Mouse (Mus musculus): ENCODE results near the gene Pigu.
A peak's percentile ranks its signal among the peaks of the same experiment; 100 is the strongest.

Pigu gene

GRCm38 (mm10) chr2:155367635-155368284 lies 10.5 kb upstream of the Pigu start:
- DNase-seq (ENCODE audit: low spot score in 2 of 2) = no peak

GRCm38 (mm10) chr2:155357686-155358399 lies 613 bp upstream of the Pigu start:
- no peak for DNase-seq (ENCODE audit: low spot score in 2 of 2)

- DNase-seq (ENCODE audit: low spot score in 2 of 2) = no peak
Observed at GRCm38 (mm10) chr2:155354402-155354801, 2.8 kb downstream of the Pigu start.

- no peak for DNase-seq (ENCODE audit: low spot score in 2 of 2)
Observed at GRCm38 (mm10) chr2:155346670-155347069, 10.6 kb downstream of the Pigu start.

- DNase-seq (ENCODE audit: low spot score in 2 of 2) = no peak
Observed at GRCm38 (mm10) chr2:155340166-155340565, 17.1 kb downstream of the Pigu start.

- DNase-seq (ENCODE audit: low spot score in 2 of 2) = no peak
Observed at GRCm38 (mm10) chr2:155336254-155336653, 21.0 kb downstream of the Pigu start.

GRCm38 (mm10) chr2:155335231-155335630 lies 22.0 kb downstream of the Pigu start:
- DNase-seq (ENCODE audit: low spot score in 2 of 2) = no peak

- DNase-seq (ENCODE audit: low spot score in 2 of 2) = no peak
Observed at GRCm38 (mm10) chr2:155333421-155333820, 23.8 kb downstream of the Pigu start.

- DNase-seq (ENCODE audit: low spot score in 2 of 2) = no peak
Observed at GRCm38 (mm10) chr2:155331351-155331750, 25.9 kb downstream of the Pigu start.

GRCm38 (mm10) chr2:155330811-155331210 lies 26.4 kb downstream of the Pigu start:
- no peak for DNase-seq (ENCODE audit: low spot score in 2 of 2)

GRCm38 (mm10) chr2:155329707-155330106 lies 27.5 kb downstream of the Pigu start:
- no peak for DNase-seq (ENCODE audit: low spot score in 2 of 2)

GRCm38 (mm10) chr2:155328906-155329305 lies 28.3 kb downstream of the Pigu start:
- no peak for DNase-seq (ENCODE audit: low spot score in 2 of 2)

GRCm38 (mm10) chr2:155327906-155328305 lies 29.3 kb downstream of the Pigu start:
- no peak for DNase-seq (ENCODE audit: low spot score in 2 of 2)

- no peak for DNase-seq (ENCODE audit: low spot score in 2 of 2)
Observed at GRCm38 (mm10) chr2:155326001-155326400, 31.2 kb downstream of the Pigu start.

GRCm38 (mm10) chr2:155320596-155320995 lies 36.6 kb downstream of the Pigu start:
- peak; percentile 43 to 64 for DNase-seq (ENCODE audit: low spot score in 2 of 2)

GRCm38 (mm10) chr2:155318618-155319017 lies 38.6 kb downstream of the Pigu start:
- no peak for DNase-seq (ENCODE audit: low spot score in 2 of 2)

- no peak for DNase-seq (ENCODE audit: low spot score in 2 of 2)
Observed at GRCm38 (mm10) chr2:155313671-155314070, 43.6 kb downstream of the Pigu start.

GRCm38 (mm10) chr2:155308936-155309592 lies 48.2 kb downstream of the Pigu start:
- DNase-seq (ENCODE audit: low spot score in 2 of 2) = peak; percentile 59 to 60

GRCm38 (mm10) chr2:155299563-155299962 lies 57.7 kb downstream of the Pigu start:
- DNase-seq (ENCODE audit: low spot score in 2 of 2) = peak; percentile 39 to 53

- DNase-seq (ENCODE audit: low spot score in 2 of 2) = no peak
Observed at GRCm38 (mm10) chr2:155295453-155295852, 61.8 kb downstream of the Pigu start.

- DNase-seq (ENCODE audit: low spot score in 2 of 2) = no peak
Observed at GRCm38 (mm10) chr2:155293946-155294345, 63.3 kb downstream of the Pigu start.

- peak; percentile 34 to 48 for DNase-seq (ENCODE audit: low spot score in 2 of 2)
Observed at GRCm38 (mm10) chr2:155293382-155293781, 63.8 kb downstream of the Pigu start.

- DNase-seq (ENCODE audit: low spot score in 2 of 2) = no peak
Observed at GRCm38 (mm10) chr2:155290066-155290465, 67.2 kb downstream of the Pigu start.
